Mouse (Mus musculus): ENCODE results near the gene Cacna2d1. TPM values are rescaled to one million over a fixed set of nuclear protein-coding genes. Genes with fewer than 3 reads are reported as not detected.

The Cacna2d1 gene
- polyA plus RNA-seq, 1 experiment from 2014 or later = 11.3 TPM

DNA sequence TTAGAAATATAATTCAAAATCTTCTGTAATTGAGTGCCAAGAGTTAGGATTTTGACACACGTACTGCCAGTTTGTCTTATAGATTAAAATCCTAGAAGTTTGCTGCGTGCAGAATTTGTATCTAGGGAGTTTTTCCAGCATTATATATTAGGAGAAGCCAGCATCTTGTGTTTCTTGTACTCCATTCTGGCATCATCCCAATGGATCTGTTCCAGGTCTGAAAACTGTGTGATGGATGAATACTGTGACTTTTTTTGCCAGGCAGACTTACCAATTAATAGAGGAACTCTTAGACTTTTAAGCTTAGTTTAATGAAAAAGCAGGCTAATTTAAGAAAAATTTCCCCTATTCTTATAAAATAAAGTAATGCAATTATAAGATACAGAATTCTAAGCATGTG lies 27.4 kb downstream of the Cacna2d1 start:
- Histone ChIP-seq H3K4me1 (ENCODE audit: control insufficient read depth, insufficient read depth, low read length) (no peaks in the 10 kb centered on the region), H3K27ac (replicated peaks; ENCODE audit: low read depth, low read length) (no peak overlapping the region), H3K4me2 (ENCODE audit: low read depth, low read length) (no peak overlapping the region), H3K9me3 (replicated peaks; ENCODE audit: control insufficient read depth, low read length) (no peaks in the 10 kb centered on the region), H3K9ac (replicated peaks; ENCODE audit: low read length) (no peak overlapping the region), H3K4me3 (ENCODE audit: low read depth, low read length) (no peak overlapping the region), H3K27me3 (ENCODE audit: control insufficient read depth, insufficient read depth, low read length) (no peaks in the 10 kb centered on the region), H3K36me3 (replicated peaks; ENCODE audit: control insufficient read depth, insufficient read depth, low read depth, low read length) (no peaks in the 10 kb centered on the region)
- DNase-seq (ENCODE audit: low spot score) (no peak), ATAC-seq (replicated peaks; ENCODE audit: insufficient number of reproducible peaks, low FRiP score, low TSS enrichment, low read depth) (no peak)
- 93% methylated on average over 2 of the region's 2 CpGs for WGBS

DNA sequence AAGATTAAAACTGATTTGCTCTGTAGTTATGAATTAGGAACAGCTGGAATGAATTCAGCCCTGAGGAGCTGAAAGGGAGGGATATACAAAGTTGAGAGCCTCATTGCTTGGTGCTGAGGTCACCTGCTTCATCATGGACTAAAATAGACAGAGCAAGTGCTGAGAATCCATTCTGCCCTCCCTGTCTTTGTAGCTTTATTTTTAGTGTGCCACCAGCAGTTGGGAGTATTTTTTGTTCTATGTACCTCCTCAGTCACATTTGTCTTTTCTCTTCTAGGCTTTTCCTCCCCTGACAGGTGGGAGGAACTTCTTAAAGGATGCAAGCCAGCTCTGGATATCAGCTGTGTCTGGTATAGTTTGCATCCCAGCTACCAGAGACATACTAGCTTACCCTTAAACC lies 32.4 kb downstream of the Cacna2d1 start:
- no peak for ATAC-seq (replicated peaks; ENCODE audit: insufficient number of reproducible peaks, low FRiP score, low TSS enrichment, low read depth)
- DNase-seq (ENCODE audit: low spot score) = peak; percentile 29
- Histone ChIP-seq H3K4me1 (ENCODE audit: control insufficient read depth, insufficient read depth, low read length) (no peaks in the 10 kb centered on the region), H3K4me3 (ENCODE audit: low read depth, low read length) (no peak overlapping the region), H3K27me3 (ENCODE audit: control insufficient read depth, insufficient read depth, low read length) (no peaks in the 10 kb centered on the region), H3K36me3 (replicated peaks; ENCODE audit: control insufficient read depth, insufficient read depth, low read depth, low read length) (no peaks in the 10 kb centered on the region), H3K27ac (replicated peaks; ENCODE audit: low read depth, low read length) (no peak overlapping the region), H3K4me2 (ENCODE audit: low read depth, low read length) (no peak overlapping the region), H3K9ac (replicated peaks; ENCODE audit: low read length) (no peak overlapping the region), H3K9me3 (replicated peaks; ENCODE audit: control insufficient read depth, low read length) (no peaks in the 10 kb centered on the region)

DNA sequence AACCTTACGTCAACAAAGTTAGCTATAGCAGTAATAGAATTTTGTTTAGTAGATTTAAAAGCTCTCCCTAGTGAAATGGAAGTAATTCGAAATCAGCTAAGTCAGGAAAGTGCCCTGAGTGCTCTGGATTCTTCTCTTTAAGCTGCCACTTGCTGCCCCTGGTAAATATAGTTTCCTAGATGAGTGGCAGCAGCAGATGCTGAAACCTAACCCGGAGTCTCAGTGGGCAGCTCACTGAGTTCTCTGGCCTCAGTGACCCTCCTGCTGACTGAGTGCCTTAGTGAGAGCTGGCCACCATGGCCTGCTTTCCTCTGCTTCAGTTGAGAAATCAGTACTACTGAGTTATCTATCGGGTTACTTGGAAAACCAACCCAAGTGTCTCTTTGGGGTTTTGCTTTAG lies 37.3 kb downstream of the Cacna2d1 start:
- WGBS = 62% methylated on average over 4 of the region's 4 CpGs
- ATAC-seq (replicated peaks; ENCODE audit: insufficient number of reproducible peaks, low FRiP score, low TSS enrichment, low read depth) (no peak), DNase-seq (ENCODE audit: low spot score) (no peak)
- Histone ChIP-seq H3K4me2 (ENCODE audit: low read depth, low read length) (no peak overlapping the region), H3K9me3 (replicated peaks; ENCODE audit: control insufficient read depth, low read length) (no peaks in the 10 kb centered on the region), H3K27me3 (ENCODE audit: control insufficient read depth, insufficient read depth, low read length) (no peaks in the 10 kb centered on the region), H3K36me3 (replicated peaks; ENCODE audit: control insufficient read depth, insufficient read depth, low read depth, low read length) (no peaks in the 10 kb centered on the region), H3K4me1 (ENCODE audit: control insufficient read depth, insufficient read depth, low read length) (no peaks in the 10 kb centered on the region), H3K27ac (replicated peaks; ENCODE audit: low read depth, low read length) (no peak overlapping the region), H3K4me3 (ENCODE audit: low read depth, low read length) (no peak overlapping the region), H3K9ac (replicated peaks; ENCODE audit: low read length) (no peak overlapping the region)

DNA sequence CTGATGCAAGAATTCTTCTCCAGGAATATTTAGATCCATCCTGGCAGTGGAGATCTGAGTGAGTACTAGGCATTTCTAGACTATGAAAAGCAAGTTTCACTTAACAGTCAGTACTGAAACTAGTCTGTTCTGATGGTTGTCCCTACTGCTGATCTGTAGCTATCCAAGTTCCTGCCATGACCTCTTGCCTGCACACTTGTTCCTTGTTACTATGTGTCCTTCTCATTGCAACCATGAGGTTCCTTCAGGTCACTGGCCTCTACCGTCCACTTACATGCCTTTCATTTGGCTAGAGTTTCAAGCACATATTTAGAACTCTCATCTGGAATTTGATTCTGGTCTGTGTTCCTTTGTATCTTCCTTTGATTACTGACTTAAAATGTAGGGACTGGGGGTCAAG lies 37.9 kb downstream of the Cacna2d1 start:
- Histone ChIP-seq H3K36me3 (replicated peaks; ENCODE audit: control insufficient read depth, insufficient read depth, low read depth, low read length) (no peaks in the 10 kb centered on the region), H3K27me3 (ENCODE audit: control insufficient read depth, insufficient read depth, low read length) (no peaks in the 10 kb centered on the region), H3K4me3 (ENCODE audit: low read depth, low read length) (no peak overlapping the region), H3K9me3 (replicated peaks; ENCODE audit: control insufficient read depth, low read length) (no peaks in the 10 kb centered on the region), H3K4me2 (ENCODE audit: low read depth, low read length) (no peak overlapping the region), H3K27ac (replicated peaks; ENCODE audit: low read depth, low read length) (no peak overlapping the region), H3K4me1 (ENCODE audit: control insufficient read depth, insufficient read depth, low read length) (no peaks in the 10 kb centered on the region), H3K9ac (replicated peaks; ENCODE audit: low read length) (no peak overlapping the region)
- DNase-seq (ENCODE audit: low spot score) = no peak
- no peak for ATAC-seq (replicated peaks; ENCODE audit: insufficient number of reproducible peaks, low FRiP score, low TSS enrichment, low read depth)
- 53% methylated on average over 1 of the region's 1 CpGs for WGBS

DNA sequence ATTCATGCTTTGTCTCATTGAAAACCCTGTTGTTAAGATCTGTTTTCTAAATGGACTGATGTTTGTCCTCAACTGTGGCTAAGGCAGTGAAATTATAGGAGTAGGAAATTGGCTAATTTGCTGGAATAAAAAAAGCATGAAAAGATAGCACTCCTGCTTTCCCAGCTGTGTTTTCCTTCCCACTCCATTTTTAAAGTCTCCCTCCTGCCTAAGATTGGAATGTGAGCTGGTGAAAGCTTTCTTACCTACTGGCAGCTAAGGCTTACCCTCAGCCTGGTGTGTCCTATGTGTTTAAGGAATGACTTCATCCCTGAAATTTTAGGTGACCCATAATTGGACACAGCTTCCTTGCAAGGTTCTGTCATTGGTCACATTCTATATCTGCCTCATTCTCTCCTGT lies 40.2 kb downstream of the Cacna2d1 start:
- Histone ChIP-seq H3K27me3 (ENCODE audit: control insufficient read depth, insufficient read depth, low read length) (no peaks in the 10 kb centered on the region), H3K9ac (replicated peaks; ENCODE audit: low read length) (no peak overlapping the region), H3K4me3 (ENCODE audit: low read depth, low read length) (no peak overlapping the region), H3K36me3 (replicated peaks; ENCODE audit: control insufficient read depth, insufficient read depth, low read depth, low read length) (no peaks in the 10 kb centered on the region), H3K4me1 (ENCODE audit: control insufficient read depth, insufficient read depth, low read length) (no peaks in the 10 kb centered on the region), H3K9me3 (replicated peaks; ENCODE audit: control insufficient read depth, low read length) (no peaks in the 10 kb centered on the region), H3K4me2 (ENCODE audit: low read depth, low read length) (no peak overlapping the region), H3K27ac (replicated peaks; ENCODE audit: low read depth, low read length) (no peak overlapping the region)
- ATAC-seq (replicated peaks; ENCODE audit: insufficient number of reproducible peaks, low FRiP score, low TSS enrichment, low read depth) = no peak
- DNase-seq (ENCODE audit: low spot score) = no peak

DNA sequence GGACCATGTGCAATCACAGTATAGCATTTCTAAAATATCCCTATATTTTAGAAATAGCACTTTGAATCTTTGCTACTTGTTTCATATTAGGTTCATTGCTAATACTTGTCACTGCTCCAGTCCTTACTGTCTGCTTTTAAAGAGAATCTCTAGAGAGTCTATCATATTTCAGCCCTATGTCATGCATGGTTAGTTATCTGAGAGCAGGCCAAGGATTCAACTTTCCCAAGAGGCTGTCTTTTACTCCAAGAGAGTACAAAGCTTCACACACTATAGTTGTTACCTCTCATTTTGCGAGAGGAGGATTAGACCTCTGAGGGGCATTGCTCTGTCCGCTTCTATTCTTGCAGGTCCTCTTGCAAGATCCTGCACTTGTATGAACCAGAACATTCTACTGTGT lies 44.7 kb downstream of the Cacna2d1 start:
- H3K36me3 ChIP-seq (replicated peaks; ENCODE audit: control insufficient read depth, insufficient read depth, low read depth, low read length) = no peaks in the 10 kb centered on the region
- ATAC-seq (replicated peaks; ENCODE audit: insufficient number of reproducible peaks, low FRiP score, low TSS enrichment, low read depth) (no peak), DNase-seq (ENCODE audit: low spot score) (no peak)
- H3K9ac ChIP-seq (replicated peaks; ENCODE audit: low read length) = no peak overlapping the region
- H3K27ac ChIP-seq (replicated peaks; ENCODE audit: low read depth, low read length) = no peak overlapping the region
- no peaks in the 10 kb centered on the region; the same call in 1 of the 2 replicates for H3K4me1 ChIP-seq (ENCODE audit: control insufficient read depth, insufficient read depth, low read length)
- H3K4me2 ChIP-seq (ENCODE audit: low read depth, low read length) = no peak overlapping the region
- 78% methylated on average over 2 of the region's 2 CpGs for WGBS
- H3K27me3 ChIP-seq (ENCODE audit: control insufficient read depth, insufficient read depth, low read length) = no peaks in the 10 kb centered on the region
- H3K4me3 ChIP-seq (ENCODE audit: low read depth, low read length) = no peak overlapping the region
- no peaks in the 10 kb centered on the region for H3K9me3 ChIP-seq (replicated peaks; ENCODE audit: control insufficient read depth, low read length)

DNA sequence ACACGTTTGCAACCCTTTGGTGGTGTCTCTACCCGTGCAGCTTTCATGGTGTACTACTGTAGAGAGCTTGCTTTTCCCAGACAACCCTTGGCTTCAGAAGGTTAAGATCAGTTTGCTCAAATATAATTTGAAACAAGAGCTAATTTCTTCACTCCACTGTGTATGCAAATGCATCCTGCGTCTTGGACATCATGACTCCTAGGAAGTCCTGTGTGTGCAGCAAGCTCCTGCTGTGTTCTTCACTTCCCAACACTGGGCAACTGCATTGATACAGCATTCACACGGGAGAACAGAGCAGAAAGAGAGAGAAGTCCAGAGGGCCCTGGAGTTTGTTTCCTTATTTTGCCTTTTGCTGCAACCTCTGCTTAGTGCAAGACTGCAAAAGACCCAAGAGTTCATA lies 48.1 kb downstream of the Cacna2d1 start:
- WGBS = 42% methylated on average over 4 of the region's 4 CpGs
- no peaks in the 10 kb centered on the region for H3K27me3 ChIP-seq (ENCODE audit: control insufficient read depth, insufficient read depth, low read length)

DNA sequence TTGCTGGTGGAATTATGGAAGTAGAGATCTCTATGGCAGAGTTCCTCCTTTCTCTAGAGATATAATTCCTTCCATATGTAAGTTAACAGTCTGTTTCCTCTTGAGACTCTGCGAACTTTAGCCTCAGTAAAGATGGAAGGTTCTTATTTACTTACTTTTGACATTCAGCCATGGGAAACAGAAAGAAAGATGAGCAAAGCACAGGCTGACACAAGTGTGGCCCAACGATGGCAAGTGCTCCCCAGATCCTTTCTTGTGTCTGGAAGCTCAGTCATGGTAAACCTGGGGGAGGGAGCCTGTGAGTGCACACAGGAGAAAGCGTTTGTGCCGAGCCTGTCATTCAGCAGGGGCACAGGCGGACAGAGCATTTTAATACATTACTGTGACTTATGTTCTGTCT lies 48.9 kb downstream of the Cacna2d1 start:
- no peaks in the 10 kb centered on the region for H3K36me3 ChIP-seq (replicated peaks; ENCODE audit: control insufficient read depth, insufficient read depth, low read depth, low read length)
- H3K4me1 ChIP-seq (ENCODE audit: control insufficient read depth, insufficient read depth, low read length) = no peaks in the 10 kb centered on the region; the same call in 1 of the 2 replicates
- no peak overlapping the region for H3K4me3 ChIP-seq (ENCODE audit: low read depth, low read length)
- no peak overlapping the region for H3K4me2 ChIP-seq (ENCODE audit: low read depth, low read length)
- H3K27ac ChIP-seq (replicated peaks; ENCODE audit: low read depth, low read length) = no peak overlapping the region
- DNase-seq (ENCODE audit: low spot score) = peak; percentile 58
- no peaks in the 10 kb centered on the region for H3K9me3 ChIP-seq (replicated peaks; ENCODE audit: control insufficient read depth, low read length)
- no peak for ATAC-seq (replicated peaks; ENCODE audit: insufficient number of reproducible peaks, low FRiP score, low TSS enrichment, low read depth)
- H3K9ac ChIP-seq (replicated peaks; ENCODE audit: low read length) = no peak overlapping the region
- no peaks in the 10 kb centered on the region for H3K27me3 ChIP-seq (ENCODE audit: control insufficient read depth, insufficient read depth, low read length)
- whole genome bisulfite sequencing = 11% methylated on average over 5 of the region's 5 CpGs

More for the DNA sequence above, 48.1 kb downstream of the Cacna2d1 start:
- no peak overlapping the region for H3K4me3 ChIP-seq (ENCODE audit: low read depth, low read length)
- H3K4me2 ChIP-seq (ENCODE audit: low read depth, low read length) = no peak overlapping the region
- H3K36me3 ChIP-seq (replicated peaks; ENCODE audit: control insufficient read depth, insufficient read depth, low read depth, low read length) = no peaks in the 10 kb centered on the region
- H3K27ac ChIP-seq (replicated peaks; ENCODE audit: low read depth, low read length) = no peak overlapping the region
- H3K4me1 ChIP-seq (ENCODE audit: control insufficient read depth, insufficient read depth, low read length) = no peaks in the 10 kb centered on the region; the same call in 1 of the 2 replicates
- DNase-seq (ENCODE audit: low spot score) (no peak), ATAC-seq (replicated peaks; ENCODE audit: insufficient number of reproducible peaks, low FRiP score, low TSS enrichment, low read depth) (no peak)
- H3K9ac ChIP-seq (replicated peaks; ENCODE audit: low read length) = no peak overlapping the region
- no peaks in the 10 kb centered on the region for H3K9me3 ChIP-seq (replicated peaks; ENCODE audit: control insufficient read depth, low read length)

Measured in embryonic facial prominence, embryonic 11.5 days (tissue).